Mouse (Mus musculus) cerebellum, postnatal 14 days (tissue): ENCODE measurements at regions not wholly inside any gene's neighbourhood (a gene's known extent, or its start where the extent isn't known, plus 50 kb on each side); places are given as distances from the start of the nearest gene placed in this dataset.

Experiments
- DNase-seq, 2 experiments: peaks; one replicate each; pipeline ENCODE4 v3.0.0; 2021; ENCODE audit warnings: mixed read lengths in 2 of 2

DNA sequence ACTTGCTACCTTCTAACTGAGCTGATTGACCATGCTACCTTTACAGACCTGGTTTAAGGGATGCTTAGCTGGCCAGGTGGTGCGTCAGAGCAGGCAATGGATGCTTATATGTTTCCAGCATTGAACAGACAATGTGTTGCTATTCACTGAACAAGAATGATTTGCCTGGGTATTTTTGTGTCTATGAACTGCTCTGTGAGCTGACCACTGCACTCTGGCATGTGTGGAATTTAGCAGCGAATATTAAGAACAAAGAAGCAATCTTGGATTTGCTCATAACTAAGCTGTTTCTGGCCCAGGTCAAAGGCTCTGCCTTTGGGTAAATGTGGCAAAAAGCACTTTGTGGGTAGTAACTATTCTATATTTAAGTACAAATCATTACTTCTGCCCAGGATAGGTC is 58.3 kb upstream of the Ccdc39 start:
- DNase-seq, result no peak

DNA sequence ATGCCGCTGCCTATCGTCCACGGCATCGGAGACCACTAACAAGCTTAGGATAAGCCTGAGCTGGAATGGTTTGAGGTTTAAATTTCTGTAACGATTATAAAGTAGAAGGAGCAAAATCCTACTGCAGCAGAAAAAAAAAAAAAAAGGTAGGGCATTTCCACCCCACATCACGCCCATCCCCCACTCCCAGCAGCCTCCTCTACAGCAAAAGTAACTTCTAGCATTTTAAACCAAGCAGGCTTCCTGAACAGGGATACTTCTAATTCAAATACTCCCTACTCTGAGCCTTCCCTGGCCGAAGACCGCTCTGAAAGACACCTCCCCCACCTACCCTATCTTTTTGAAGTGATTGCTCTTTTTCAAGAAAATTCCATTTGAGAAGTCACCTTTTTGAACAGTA is 59.2 kb upstream of the Ccdc39 start:
- DNase-seq, result no peak

DNA sequence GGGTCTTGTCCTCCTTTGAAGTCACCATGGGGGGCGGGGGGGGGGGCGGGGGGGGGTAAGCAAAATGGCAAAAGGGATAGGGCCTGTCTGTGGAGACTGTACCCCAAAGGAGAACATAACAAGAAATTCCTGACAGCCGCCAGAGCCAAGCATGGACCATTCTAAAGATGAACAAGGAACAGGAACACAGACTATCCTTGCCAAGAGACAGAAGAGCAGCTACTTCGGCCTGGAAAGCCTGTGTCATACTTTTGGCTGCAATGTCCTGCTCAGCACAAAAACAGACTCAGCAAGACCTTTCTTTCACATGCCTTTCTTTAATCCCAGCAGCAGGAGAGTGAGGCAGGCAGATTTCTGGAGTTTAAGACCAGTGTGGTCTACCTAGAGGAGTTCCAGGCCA is 59.7 kb upstream of the Ccdc39 start:
- no peak for DNase-seq

DNA sequence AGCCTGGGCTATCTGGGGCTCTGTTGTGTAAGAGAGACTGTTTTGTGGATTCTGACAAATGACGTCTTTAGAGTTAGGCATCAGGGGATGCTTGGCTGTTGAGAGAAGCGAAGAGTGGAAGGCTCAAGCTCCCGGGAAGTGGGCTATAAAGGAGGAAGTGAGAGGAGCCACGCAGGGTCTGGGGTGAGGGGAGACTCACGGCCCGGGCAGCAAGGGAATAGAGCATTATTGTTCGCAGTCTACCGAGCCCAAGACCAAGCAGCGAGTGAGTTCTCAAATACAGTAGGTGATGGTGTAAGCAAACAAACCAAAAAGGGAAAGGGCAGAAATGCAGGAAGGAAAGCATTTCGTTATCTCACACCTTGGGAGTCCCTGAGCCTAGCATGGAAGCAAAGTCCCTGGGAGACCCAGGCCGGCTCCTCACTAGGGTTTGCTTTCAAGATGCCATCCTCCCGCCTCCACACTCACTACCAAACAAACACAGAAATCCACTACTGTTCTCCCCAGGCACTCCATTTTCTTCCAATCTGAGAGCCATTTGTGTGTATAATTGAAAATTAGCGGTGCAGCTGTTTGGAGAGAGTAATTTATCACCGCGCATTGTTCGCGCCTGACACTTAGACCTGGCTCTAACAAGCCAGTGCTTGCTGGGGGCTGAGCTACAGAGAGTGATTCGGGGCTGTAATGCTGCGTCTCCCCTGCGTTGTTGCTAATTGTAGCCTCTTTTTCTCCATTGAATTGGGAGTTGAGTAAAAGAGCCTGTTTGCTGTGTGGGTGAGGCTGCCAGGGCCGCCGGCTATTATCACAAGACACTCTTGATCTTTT is 61.0 kb upstream of the Ccdc39 start:
- no peak for DNase-seq

DNA sequence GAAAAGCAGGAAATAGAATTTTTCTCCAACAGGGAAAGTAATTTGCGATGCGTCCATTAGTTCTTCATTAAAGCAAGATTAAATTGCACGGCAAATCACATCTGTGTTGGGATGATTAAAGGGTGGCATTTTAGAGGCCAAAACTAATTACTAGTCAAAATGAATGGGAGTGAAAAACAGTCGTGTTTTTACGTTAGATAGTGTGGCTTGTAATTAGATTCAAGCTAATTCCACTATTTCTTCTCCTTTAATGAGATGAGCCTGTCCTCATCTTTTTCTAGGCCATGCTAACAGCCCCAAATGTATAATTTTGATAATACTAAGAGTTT is 61.5 kb upstream of the Ccdc39 start:
- DNase-seq, result no peak

DNA sequence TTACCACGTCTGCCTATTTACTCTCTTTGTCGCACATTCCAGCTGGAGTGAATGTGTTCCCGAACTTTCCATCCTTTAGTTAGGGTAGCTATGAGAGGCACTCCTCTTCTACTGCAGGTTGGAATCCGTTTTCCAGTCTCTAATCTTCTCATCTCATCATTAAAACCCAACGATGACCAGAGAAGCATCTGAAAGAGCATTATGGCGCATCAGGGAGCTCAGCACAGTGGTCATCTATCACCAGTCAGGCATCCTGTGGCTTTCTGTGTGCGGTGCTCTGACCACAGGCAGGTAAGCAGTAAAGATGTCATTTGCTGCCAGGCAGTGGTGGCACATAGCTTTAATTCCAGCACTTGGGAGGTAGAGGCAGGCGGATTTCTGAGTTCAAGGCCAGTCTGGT is 63.0 kb upstream of the Ccdc39 start:
- no peak for DNase-seq

DNA sequence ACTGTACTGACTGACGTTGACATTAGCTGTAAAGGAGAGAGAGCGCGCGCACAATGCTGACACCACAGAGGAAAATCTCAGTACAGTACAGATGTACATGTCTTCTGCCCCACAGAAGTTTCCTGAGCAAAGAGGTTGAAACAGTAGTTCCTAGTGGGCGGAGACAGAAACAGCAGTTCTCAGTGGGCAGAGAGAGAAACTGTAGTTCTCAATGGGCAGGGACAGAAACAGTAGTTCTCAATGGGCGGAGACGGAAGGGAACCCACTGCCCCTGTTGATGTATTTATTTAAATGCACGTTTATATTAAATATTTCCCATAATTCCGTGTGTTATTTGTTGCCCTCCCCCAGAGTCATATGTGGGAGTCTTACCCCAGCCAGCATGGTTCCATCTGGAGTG is 67.4 kb upstream of the Ccdc39 start:
- DNase-seq, result no peak

DNA sequence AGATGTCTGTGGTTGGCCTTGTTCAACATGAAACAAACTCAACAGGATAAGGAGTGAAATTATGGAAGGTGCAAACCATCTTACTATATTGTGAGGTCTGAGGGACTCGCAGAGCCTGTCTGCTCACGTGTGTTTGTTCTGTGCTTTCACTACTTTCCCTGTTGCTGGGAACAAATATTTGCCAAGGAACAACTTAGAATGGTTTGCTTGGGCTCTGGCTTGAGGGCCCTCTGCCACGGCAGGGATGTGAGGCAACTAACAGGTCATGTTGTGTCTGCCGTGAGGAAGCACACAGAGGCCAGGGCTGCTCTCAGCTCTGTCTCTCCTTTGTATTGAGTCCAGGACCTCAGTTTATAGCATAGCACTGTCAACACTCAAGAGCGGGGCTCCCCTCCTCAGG is 69.4 kb upstream of the Ccdc39 start:
- DNase-seq, result no peak

- DNase-seq, result no peak
Observed at GRCm38 (mm10) chr3:33914386-33914785, 70.3 kb upstream of the Ccdc39 start.

DNA sequence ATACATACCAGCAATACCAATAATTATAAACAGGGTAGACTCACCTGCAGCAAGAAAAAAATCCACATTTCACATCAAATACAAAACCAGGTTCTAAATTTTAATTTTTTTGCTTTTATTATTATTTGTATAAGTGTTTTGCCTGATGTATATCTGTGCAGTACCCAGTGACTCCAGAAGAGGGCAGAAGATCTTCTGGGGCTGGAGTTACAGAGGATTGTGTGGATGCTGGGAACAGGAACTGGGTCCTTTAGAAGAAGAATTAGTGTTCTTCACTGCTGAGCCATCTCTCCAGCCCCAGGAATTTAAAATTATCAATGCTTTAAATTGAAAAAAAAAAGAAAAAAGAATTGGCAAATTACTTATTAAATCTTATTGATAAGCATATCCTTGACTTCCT is 71.7 kb upstream of the Ccdc39 start:
- no peak for DNase-seq

- no peak for DNase-seq
Observed at GRCm38 (mm10) chr3:33916318-33916717, 72.2 kb upstream of the Ccdc39 start.

DNA sequence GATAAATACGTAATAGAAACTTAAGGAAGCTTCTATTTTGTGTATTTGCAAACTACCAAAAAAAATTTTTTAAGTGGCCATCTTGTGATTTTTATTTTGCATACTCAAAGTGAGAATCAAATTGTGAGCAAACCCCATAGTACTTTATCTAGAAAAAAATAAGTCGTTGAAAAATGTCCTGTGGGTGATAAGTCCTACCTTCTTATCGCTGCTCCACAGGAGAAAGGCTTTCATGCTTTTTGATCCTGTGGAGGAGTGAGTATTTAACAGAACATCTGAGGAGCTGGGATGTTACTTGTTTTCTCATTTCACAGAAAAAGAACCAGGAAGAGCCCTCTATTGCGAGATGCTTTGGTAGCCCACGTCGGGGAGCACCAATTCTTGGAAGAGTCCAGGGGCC is 72.7 kb upstream of the Ccdc39 start:
- no peak for DNase-seq

- peak; percentile 89 to 93 for DNase-seq
Observed at GRCm38 (mm10) chr3:33918785-33919184, 74.7 kb upstream of the Ccdc39 start.

GRCm38 (mm10) chr3:33925072-33925471 is 81.0 kb upstream of the Ccdc39 start:
- DNase-seq, result no peak

- DNase-seq, result no peak
Observed at GRCm38 (mm10) chr3:33955064-33955463, 64.7 kb upstream of the Fxr1 start.

GRCm38 (mm10) chr3:33955854-33956624 is 63.7 kb upstream of the Fxr1 start:
- peak; percentile 82 to 84 for DNase-seq

- DNase-seq, result no peak
Observed at GRCm38 (mm10) chr3:33956625-33957023, 63.1 kb upstream of the Fxr1 start.

- no peak for DNase-seq
Observed at GRCm38 (mm10) chr3:33957676-33958075, 62.1 kb upstream of the Fxr1 start.

- DNase-seq, result no peak
Observed at GRCm38 (mm10) chr3:33958216-33958615, 61.5 kb upstream of the Fxr1 start.

GRCm38 (mm10) chr3:33960211-33960610 is 59.5 kb upstream of the Fxr1 start:
- DNase-seq, result no peak

DNA sequence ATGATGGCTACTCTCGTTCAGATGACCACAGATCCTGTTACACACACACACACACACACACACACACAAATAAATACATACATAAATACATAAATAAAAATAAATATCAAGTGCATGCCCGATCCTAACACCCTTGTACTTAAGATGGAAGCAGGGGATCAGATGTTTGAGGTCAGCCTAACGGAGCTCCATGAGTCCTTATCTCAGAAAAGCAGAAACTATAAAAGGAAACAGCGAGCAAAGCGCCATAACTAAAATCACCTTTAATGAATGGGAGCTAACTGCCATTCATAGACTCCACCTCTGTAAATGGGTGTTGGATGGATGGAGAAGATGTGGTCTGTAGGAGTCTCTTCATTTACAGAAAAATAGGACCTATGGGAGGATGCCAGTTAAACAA is 56.8 kb upstream of the Fxr1 start:
- DNase-seq, result no peak

DNA sequence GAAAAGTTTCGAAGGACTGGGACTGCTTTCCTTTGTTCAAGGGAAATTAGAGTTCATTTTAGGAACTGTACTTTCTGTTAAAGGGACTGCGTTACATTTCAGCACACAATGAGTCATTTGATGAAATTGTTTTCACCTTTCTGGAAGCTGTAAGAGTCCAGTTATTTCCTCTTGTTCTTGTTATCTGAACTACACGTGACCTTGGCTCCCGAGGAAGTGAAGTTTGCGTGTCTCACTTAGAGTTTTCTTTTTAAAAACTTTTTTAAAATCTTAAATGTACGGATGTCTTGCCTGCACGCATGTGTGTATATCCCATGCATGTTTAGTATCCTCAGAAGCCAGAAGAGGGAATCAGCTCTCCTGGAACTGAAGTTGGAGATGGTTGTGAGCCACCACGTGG is 52.6 kb upstream of the Fxr1 start:
- no peak for DNase-seq
